Mouse (Mus musculus) CH12.LX (cell line): ENCODE data around the gene Btg1. TPM values are rescaled to one million over a fixed set of nuclear protein-coding genes. Genes with fewer than 3 reads are reported as not detected.
A peak's percentile ranks its signal among the peaks of the same experiment; 100 is the strongest.

Source experiments
- DNase-seq: peaks from one replicate; pipeline ENCODE4 v3.0.0-alpha.2; 2013; ENCODE audit errors: extremely low read depth
- H3K27ac ChIP-seq: 2 replicates; pipeline ENCODE4 v1.5.1; 2012; ENCODE audit warnings: low read depth, mild to moderate bottlenecking, control low read depth, moderate library complexity; ENCODE audit not compliant: insufficient read depth
- H3K27me3 ChIP-seq: replicated peaks from 2 replicates; pipeline ENCODE3; 2012; ENCODE audit warnings: inconsistent platforms
- H3K36me3 ChIP-seq, 2 experiments: replicated peaks in 1 of 2; 2 replicates each; pipeline versions ENCODE3 to v1.6.1; 2012; ENCODE audit warnings: inconsistent platforms in 1 of 2, low read length in 1 of 2, mild to moderate bottlenecking in 1 of 2, mixed read lengths in 1 of 2, moderate library complexity in 1 of 2; ENCODE audit not compliant: control insufficient read depth in 1 of 2, insufficient read depth in 1 of 2
- H3K4me1 ChIP-seq, 2 experiments: 2 replicates each; pipeline ENCODE4 v1.6.1; 2012; ENCODE audit warnings: inconsistent platforms in 1 of 2, moderate library complexity in 1 of 2; ENCODE audit not compliant: insufficient read depth in 2 of 2, control insufficient read depth in 1 of 2
- H3K4me2 ChIP-seq: 2 replicates; pipeline ENCODE4 v1.6.1; 2012; ENCODE audit warnings: low read depth, mild to moderate bottlenecking, control low read depth; ENCODE audit not compliant: poor library complexity, insufficient read depth, severe bottlenecking
- H3K4me3 ChIP-seq, 3 experiments: fragments of 150-350 bp in 1 of 3; sonication (generic) in 1 of 3; replicated peaks in 1 of 3; 2 replicates each; pipeline versions ENCODE3 to v1.5.1; 2011 to 2012; ENCODE audit warnings: low read depth in 2 of 3, low read length in 2 of 3, mild to moderate bottlenecking in 2 of 3, moderate library complexity in 2 of 3, control low read depth in 1 of 3, improper control_type of control experiment in 1 of 3, inconsistent platforms in 1 of 3, mixed read lengths in 1 of 3; ENCODE audit not compliant: poor library complexity in 1 of 3
- H3K79me2 ChIP-seq: replicated peaks from 2 replicates; pipeline ENCODE4 v1.6.1; 2012; ENCODE audit warnings: mild to moderate bottlenecking, moderate library complexity; ENCODE audit not compliant: control insufficient read depth, poor library complexity, insufficient read depth, severe bottlenecking; ENCODE audit errors: extremely low read depth
- H3K9ac ChIP-seq: 2 replicates; pipeline ENCODE4 v1.6.1; 2012; ENCODE audit warnings: low read depth, mild to moderate bottlenecking, control low read depth, moderate library complexity; ENCODE audit not compliant: insufficient read depth
- H3K9me3 ChIP-seq: replicated peaks from 2 replicates; pipeline ENCODE3; 2012; ENCODE audit warnings: low read length, inconsistent platforms, mixed read lengths
- BHLHE40 ChIP-seq: IDR thresholded peaks from 2 replicates; pipeline ENCODE4 v1.6.1; 2011; ENCODE audit warnings: mild to moderate bottlenecking, low read depth, low read length, improper control_type of control experiment
- CHD2 ChIP-seq: IDR thresholded peaks from 2 replicates; pipeline ENCODE4 v1.6.1; 2011; ENCODE audit warnings: low read length, improper control_type of control experiment
- ELF1 ChIP-seq: IDR thresholded peaks from 2 replicates; pipeline ENCODE4 v1.6.1; 2014; ENCODE audit warnings: low read depth, mild to moderate bottlenecking, inconsistent platforms, low read length, improper control_type of control experiment
- EP300 ChIP-seq: IDR thresholded peaks from 2 replicates; pipeline ENCODE4 v1.6.1; 2011; ENCODE audit warnings: low read length, improper control_type of control experiment
- GABPA ChIP-seq: IDR thresholded peaks from 2 replicates; pipeline ENCODE4 v1.6.1; 2012; ENCODE audit warnings: low read depth, low read length, improper control_type of control experiment, inconsistent platforms; ENCODE audit not compliant: insufficient replicate concordance
- HCFC1 ChIP-seq: IDR thresholded peaks from 2 replicates; pipeline ENCODE4 v1.6.1; 2012; ENCODE audit warnings: low read depth, mild to moderate bottlenecking, inconsistent platforms, low read length, improper control_type of control experiment
- JUN ChIP-seq: IDR thresholded peaks from 2 replicates; pipeline ENCODE4 v1.6.1; 2011; ENCODE audit warnings: low read depth, mild to moderate bottlenecking, low read length, improper control_type of control experiment, moderate library complexity; ENCODE audit not compliant: insufficient read depth
- JUND ChIP-seq: conservative IDR thresholded peaks from 2 replicates; pipeline ENCODE4 v1.6.1; 2011; ENCODE audit warnings: low read depth, low read length, improper control_type of control experiment
- MAZ ChIP-seq: IDR thresholded peaks from 2 replicates; pipeline ENCODE4 v1.6.1; 2012; ENCODE audit warnings: low read depth, mild to moderate bottlenecking, inconsistent platforms, low read length, improper control_type of control experiment, moderate library complexity
- MEF2A ChIP-seq: IDR thresholded peaks from 2 replicates; pipeline ENCODE4 v1.6.1; 2014; ENCODE audit warnings: low read depth, mild to moderate bottlenecking, inconsistent platforms, low read length, improper control_type of control experiment, borderline replicate concordance
- MXI1 ChIP-seq: IDR thresholded peaks from 2 replicates; pipeline ENCODE4 v1.6.1; 2011; ENCODE audit warnings: mild to moderate bottlenecking, low read depth, low read length, improper control_type of control experiment
- NELFE ChIP-seq: IDR thresholded peaks from 2 replicates; pipeline ENCODE4 v1.6.1; 2011; ENCODE audit warnings: low read depth, low read length, improper control_type of control experiment
- NRF1 ChIP-seq: IDR thresholded peaks from 2 replicates; pipeline ENCODE4 v1.6.1; 2014; ENCODE audit warnings: low read depth, mild to moderate bottlenecking, inconsistent platforms, low read length, improper control_type of control experiment, moderate library complexity
- POLR2A ChIP-seq: IDR thresholded peaks from 2 replicates; pipeline ENCODE4 v1.6.1; 2011; ENCODE audit warnings: low read depth, mild to moderate bottlenecking, improper control_type of control experiment, low read length
- POLR2AphosphoS2 ChIP-seq: IDR thresholded peaks from 2 replicates; pipeline ENCODE4 v1.6.1; 2011; ENCODE audit warnings: low read depth, low read length, improper control_type of control experiment
- RCOR1 ChIP-seq: conservative IDR thresholded peaks from 2 replicates; pipeline ENCODE4 v1.6.1; 2012; ENCODE audit warnings: low read depth, mild to moderate bottlenecking, inconsistent platforms, low read length, improper control_type of control experiment
- SIN3A ChIP-seq: IDR thresholded peaks from 2 replicates; pipeline ENCODE4 v1.6.1; 2012; ENCODE audit warnings: low read length, improper control_type of control experiment, inconsistent platforms
- TBP ChIP-seq: conservative IDR thresholded peaks from 2 replicates; pipeline ENCODE4 v1.6.1; 2011; ENCODE audit warnings: low read depth, low read length, improper control_type of control experiment
- TCF12 ChIP-seq: IDR thresholded peaks from 2 replicates; pipeline ENCODE4 v1.6.1; 2014; ENCODE audit warnings: low read depth, mild to moderate bottlenecking, inconsistent platforms, low read length, improper control_type of control experiment
- UBTF ChIP-seq: IDR thresholded peaks from 2 replicates; pipeline ENCODE4 v1.6.1; 2012; ENCODE audit warnings: low read depth, mild to moderate bottlenecking, inconsistent platforms, low read length, improper control_type of control experiment, moderate library complexity
- ZC3H11A ChIP-seq: IDR thresholded peaks from 2 replicates; pipeline ENCODE4 v1.6.1; 2012; ENCODE audit warnings: low read depth, mild to moderate bottlenecking, inconsistent platforms, low read length, improper control_type of control experiment
- ZKSCAN1 ChIP-seq: IDR thresholded peaks from 2 replicates; pipeline ENCODE4 v1.6.1; 2012; ENCODE audit warnings: low read depth, inconsistent platforms, low read length, improper control_type of control experiment, borderline replicate concordance
- ZMIZ1 ChIP-seq: IDR thresholded peaks from 2 replicates; pipeline ENCODE4 v1.6.1; 2012; ENCODE audit warnings: low read depth, mild to moderate bottlenecking, inconsistent platforms, low read length, improper control_type of control experiment
- ZNF384 ChIP-seq: IDR thresholded peaks from 2 replicates; pipeline ENCODE4 v1.6.1; 2012; ENCODE audit warnings: low read depth, low read length, improper control_type of control experiment, inconsistent platforms
- dilution Hi-C: fragments of 300-500 bp; cut with MboI; formaldehyde crosslinking; loops from 2 replicates; pipeline ENCODE4 v1.14.3; 2020; ENCODE audit warnings: low sequenced_read_pairs; ENCODE audit not compliant: extremely low pct_unique_long_range_greater_than_20kb, extremely low pct_ligation_motif_present
- in situ Hi-C: fragments of 300-500 bp; cut with MboI; formaldehyde crosslinking; loops from 3 replicates; pipeline ENCODE4 v1.14.3; 2019; ENCODE audit warnings: low sequenced_read_pairs, low pct_ligation_motif_present, low pct_unique_long_range_greater_than_20kb, mixed read lengths
- polyA plus RNA-seq: library from polyadenylated mRNA; unstranded; fragments of >175 nt; gene quantifications from 2 replicates; pipeline ENCODE4 v1.2.1, GENCODE M21; 2012; ENCODE audit warnings: low read depth; ENCODE audit not compliant: insufficient read length
- total RNA-seq, 2 experiments: library from RNA; depleted of rRNA; stranded (reverse); fragments of 300-350 nt in 1 of 2; fragments of >200 nt in 1 of 2; gene quantifications; 2 replicates each; pipeline ENCODE4 v1.2.3; 2012 to 2014

Btg1 gene
- total RNA-seq (2012; rRNA removed) (17.7 and 25.1 TPM in 2 replicates), total RNA-seq (2014; rRNA removed) (15.5 and 15.8 TPM in 2 replicates), polyA plus RNA-seq (16.8 and 20.5 TPM in 2 replicates)

- Histone ChIP-seq H3K4me2 (peak within 1 kb of the TSS; percentile 41; the same call in 1 of the 2 replicates), H3K79me2 (peaks cover 39% of the 10 kb centered on the region), H3K4me3 (peak within 1 kb of the TSS; percentile 81 to 91 (median 87)), H3K36me3 (peaks cover 6 to 11% of the 10 kb centered on the region in 2 experiments), H3K9ac (peak within 1 kb of the TSS; percentile 84), H3K4me1 (peaks cover 0 to 11% of the 10 kb centered on the region in 2 experiments; a peak in 2 of 4 replicates), H3K9me3 (no peaks in the 10 kb centered on the region), H3K27ac (peak within 1 kb of the TSS; percentile 66), H3K27me3 (no peaks in the 10 kb centered on the region)
- in situ Hi-C loops = loop anchor here (25.0 kb wide), 2 partner anchors 504 to 696 kb away; no protein-coding TSS in a partner anchor
- peak; percentile 98 for TF ChIP-seq TCF12
- no peak for TF ChIP-seq GABPA
- TF ChIP-seq ZMIZ1 = peak; percentile 99
- no peak for TF ChIP-seq EP300
- no peak; the same call in 1 of the 2 replicates for TF ChIP-seq BHLHE40
- TF ChIP-seq SIN3A = peak; percentile 3
- peak; percentile 62 for TF ChIP-seq HCFC1
- TF ChIP-seq ZC3H11A = no peak
- no peak for TF ChIP-seq ZKSCAN1
- no peak for TF ChIP-seq ZNF384
- no peak for TF ChIP-seq MAZ
- no peak for TF ChIP-seq CHD2
- peak; percentile 29; the same call in 1 of the 2 replicates for TF ChIP-seq JUN
- TF ChIP-seq MXI1 = peak; percentile 16; the same call in 1 of the 2 replicates
- no peak; the same call in 1 of the 2 replicates for TF ChIP-seq UBTF
- peak; percentile 73; the same call in 1 of the 2 replicates for TF ChIP-seq ELF1
- TF ChIP-seq NRF1 = no peak
- peak; percentile 100 for TF ChIP-seq POLR2A
- TF ChIP-seq TBP = peak; percentile 97
- TF ChIP-seq JUND = no peak
- peak; percentile 99 for TF ChIP-seq POLR2AphosphoS2
- TF ChIP-seq NELFE = peak; percentile 99
- no peak for TF ChIP-seq MEF2A
- TF ChIP-seq RCOR1 = no peak
- dilution Hi-C loops = no loop called here
- DNase-seq = peak; percentile 96
Measured at GRCm38 (mm10) chr10:96616709-96617116, at the start of gene Btg1. Gene Btg1, plus strand, starts transcription at chr10:96617006.
